Mouse (Mus musculus) heart, adult 2 months (tissue): Measurements from ENCODE around the gene Gm7102. TPM values are rescaled to one million over a fixed set of nuclear protein-coding genes. Genes with fewer than 3 reads are reported as not detected.

Source experiments
- DNase-seq, 2 experiments: peaks; one replicate each; pipeline ENCODE4 v3.0.0; 2021
- H3K27ac ChIP-seq: fragments of 200-600 bp; 2 replicates; pipeline ENCODE4 v1.8.1; 2022
- H3K27me3 ChIP-seq: fragments of 200-500 bp; 2 replicates; pipeline ENCODE4 v1.6.1; 2012; ENCODE audit warnings: mild to moderate bottlenecking, low read length, inconsistent platforms, mixed read lengths; ENCODE audit not compliant: control insufficient read depth, insufficient read depth
- H3K36me3 ChIP-seq: fragments of 200-500 bp; 2 replicates; pipeline ENCODE4 v1.6.1; 2012; ENCODE audit warnings: low read length, inconsistent platforms; ENCODE audit not compliant: control insufficient read depth, insufficient read depth
- H3K4me1 ChIP-seq: fragments of 200-500 bp; 2 replicates; pipeline ENCODE4 v1.6.1; 2011; ENCODE audit warnings: low read length; ENCODE audit not compliant: control insufficient read depth, insufficient read depth
- H3K4me3 ChIP-seq: fragments of 200-600 bp; 2 replicates; pipeline ENCODE4 v1.8.1; 2022
- H3K79me2 ChIP-seq: fragments of 200-500 bp; replicated peaks from 2 replicates; pipeline ENCODE4 v1.6.1; 2012; ENCODE audit warnings: mild to moderate bottlenecking, inconsistent platforms, low read length, moderate library complexity, mixed read lengths; ENCODE audit not compliant: control insufficient read depth, insufficient read depth
- H3K9ac ChIP-seq: fragments of 200-500 bp; 2 replicates; pipeline ENCODE4 v1.6.1; 2012; ENCODE audit warnings: low read depth, mild to moderate bottlenecking, control low read depth, inconsistent platforms, low read length, mixed read lengths
- CTCF ChIP-seq: fragments of 200-600 bp; IDR thresholded peaks from 2 replicates; pipeline ENCODE4 v1.8.1; 2022; ENCODE audit warnings: antibody characterized with exemption, mild to moderate bottlenecking, moderate library complexity
- EP300 ChIP-seq: fragments of 200-500 bp; IDR thresholded peaks from 2 replicates; pipeline ENCODE4 v1.6.1; 2011; ENCODE audit warnings: low read depth, low read length, control low read depth; ENCODE audit not compliant: insufficient read depth
- POLR2A ChIP-seq: fragments of 200-500 bp; IDR thresholded peaks from 2 replicates; pipeline ENCODE4 v1.6.1; 2011; ENCODE audit warnings: mild to moderate bottlenecking, low read depth, low read length, control low read depth; ENCODE audit not compliant: insufficient read depth
- WGBS: fragments of 180-500 bp; shearing (Covaris S2); methylation state at CpG from one replicate; pipeline ENCODE4 v1.1.7; 2018; 5-methylcytosine and 5-hydroxymethylcytosine counted together
- intact Hi-C: fragments of 180-260 bp; cut with DNase I; formaldehyde crosslinking; loops from one replicate; pipeline ENCODE4 v1.15.1; 2025
- polyA plus RNA-seq: library from polyadenylated mRNA; depleted of rRNA; stranded (reverse); fragments of >200 nt; gene quantifications from 2 replicates; pipeline ENCODE4 v1.2.3, GENCODE M21; 2012; rRNA removed
- total RNA-seq, 2 experiments: library from RNA; stranded (reverse); gene quantifications; 2 replicates each; pipeline ENCODE4 v1.2.3; 2021

Gm7102 gene
- total and polyA plus RNA-seq, 3 experiments, result 0.16 TPM; not detected in 2

- Histone ChIP-seq H3K79me2 (peaks cover 2% of the 10 kb centered on the region; the same call in 1 of the 2 replicates), H3K36me3 (no peaks in the 10 kb centered on the region), H3K4me1 (no peaks in the 10 kb centered on the region), H3K4me3 (no peak overlapping the region), H3K27me3 (no peaks in the 10 kb centered on the region), H3K9ac (no peak overlapping the region), H3K27ac (no peak overlapping the region)
- intact Hi-C loops, result no loop called here
- WGBS, result 88% methylated on average over 10 of the region's 10 CpGs
- TF ChIP-seq EP300 (no peak), CTCF (no peak), POLR2A (no peak)
- no peak for DNase-seq
Measured at GRCm38 (mm10) chr19:61131096-61131495, 45.0 kb downstream of the Gm7102 start.

Other genes starting within 250 kb of the Gm7102 start
- gene Zfp950, start 35.5 kb downstream of the Gm7102 start, total RNA-seq, result 10 to 100 TPM in 1 of 2 experiments, 1 to 10 TPM in 1; 7.3 to 10.5 TPM
- gene Zfp950, start 35.5 kb downstream of the Gm7102 start, polyA plus RNA-seq, result 4.7 and 10.2 TPM in 2 replicates
- not detected for gene Gm6020, start 7.6 kb upstream of the Gm7102 start, total RNA-seq
- gene Gm6020, start 7.6 kb upstream of the Gm7102 start, polyA plus RNA-seq, result not detected in 2 replicates
- gene Csf2ra, start 52.1 kb upstream of the Gm7102 start, total RNA-seq, result 1 to 10 TPM; 6.3 to 7.7 TPM
- gene Csf2ra, start 52.1 kb upstream of the Gm7102 start, polyA plus RNA-seq, result 34.5 and 68.1 TPM in 2 replicates
- gene Gm21060, start 120.8 kb upstream of the Gm7102 start, total RNA-seq, result not detected
- not detected in 2 replicates for gene Gm21060, start 120.8 kb upstream of the Gm7102 start, polyA plus RNA-seq